Mouse (Mus musculus): Measurements from ENCODE around the gene Ttll11.

DNA sequence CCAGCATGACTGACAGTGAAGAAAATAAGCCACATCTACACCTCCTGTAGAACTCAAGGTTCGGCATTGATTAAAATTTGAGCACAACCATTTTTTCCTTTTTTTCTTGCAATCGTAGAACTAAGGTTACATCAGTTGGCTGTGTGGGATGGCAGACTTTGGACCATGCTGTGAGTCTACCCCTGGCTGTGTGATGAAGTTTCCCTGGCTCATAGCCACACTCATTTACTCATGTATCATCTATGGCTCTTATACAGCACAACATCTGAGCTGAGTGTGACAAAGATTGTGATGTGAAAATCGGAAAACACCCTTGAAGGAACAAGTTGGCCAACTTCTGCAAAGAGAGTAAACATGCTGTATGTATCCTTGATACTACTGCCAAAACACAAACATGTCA lies 56.8 kb downstream of the Ttll11 start:
- TF ChIP-seq ZC3H11A (IDR thresholded peaks at IDR 0.05; ENCODE audit: borderline replicate concordance, low read depth, low read length) = no peak
- TF ChIP-seq HCFC1 (IDR thresholded peaks at IDR 0.05; ENCODE audit: borderline replicate concordance, insufficient read depth, low read length) = no peak
